Mouse (Mus musculus) heart, adult 2 months (tissue): ENCODE results near the gene Axl.

Experiments used
- CTCF ChIP-seq: fragments of 200-600 bp; IDR thresholded peaks from 2 replicates; pipeline ENCODE4 v1.8.1; 2022; ENCODE audit warnings: antibody characterized with exemption, mild to moderate bottlenecking, moderate library complexity
- EP300 ChIP-seq: fragments of 200-500 bp; IDR thresholded peaks from 2 replicates; pipeline ENCODE4 v1.6.1; 2011; ENCODE audit warnings: low read depth, low read length, control low read depth; ENCODE audit not compliant: insufficient read depth
- POLR2A ChIP-seq: fragments of 200-500 bp; IDR thresholded peaks from 2 replicates; pipeline ENCODE4 v1.6.1; 2011; ENCODE audit warnings: mild to moderate bottlenecking, low read depth, low read length, control low read depth; ENCODE audit not compliant: insufficient read depth

DNA sequence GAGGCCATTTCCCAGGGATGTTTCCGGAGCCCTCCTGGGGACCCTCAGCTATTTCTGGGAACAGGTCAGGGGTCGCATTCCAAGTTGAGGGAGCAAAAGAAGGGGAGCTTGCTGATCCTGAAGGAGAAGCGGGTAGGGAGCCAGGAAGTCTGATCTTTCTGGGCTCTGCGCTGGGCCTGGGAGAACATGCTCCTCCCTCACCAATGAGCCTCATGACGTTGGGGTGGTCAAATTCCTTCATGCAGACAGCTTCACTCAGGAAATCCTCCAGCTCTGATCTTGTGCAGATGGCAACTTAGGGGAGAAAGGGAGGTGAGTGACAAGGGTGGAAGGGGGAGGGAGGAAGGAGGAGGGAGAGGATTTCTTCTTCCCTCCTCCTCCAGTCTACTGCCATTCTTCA is 24.3 kb downstream of the Axl start:
- TF ChIP-seq POLR2A (no peak), CTCF (no peak), EP300 (no peak)
